Mouse (Mus musculus): ENCODE results near the gene Sema3g. TPM values are rescaled to one million over a fixed set of nuclear protein-coding genes. Genes with fewer than 3 reads are reported as not detected.

Sema3g gene
- polyA plus RNA-seq, 1 experiment, result 1.3 TPM

GRCm38 (mm10) chr14:31260932-31261331 is 43.3 kb downstream of the Sema3g start:
- 87% methylated on average over 9 of the region's 9 CpGs for WGBS
- no peak for DNase-seq (ENCODE audit: low read depth, low spot score)

GRCm38 (mm10) chr14:31267649-31268048 is 50.0 kb downstream of the Sema3g start:
- DNase-seq (ENCODE audit: low read depth, low spot score), result no peak
- WGBS, result 89% methylated on average over 11 of the region's 11 CpGs

GRCm38 (mm10) chr14:31268301-31269001 is 50.8 kb downstream of the Sema3g start:
- DNase-seq (ENCODE audit: low read depth, low spot score), result no peak
- WGBS, result 69% methylated on average over 9 of the region's 9 CpGs

GRCm38 (mm10) chr14:31269456-31270100 is 51.9 kb downstream of the Sema3g start:
- DNase-seq (ENCODE audit: low read depth, low spot score), result no peak

GRCm38 (mm10) chr14:31271121-31271520 is 53.5 kb downstream of the Sema3g start:
- 88% methylated on average over 6 of the region's 6 CpGs for WGBS

More at GRCm38 (mm10) chr14:31269456-31270100, 51.9 kb downstream of the Sema3g start:
- 18% methylated on average over 28 of the region's 28 CpGs for WGBS

GRCm38 (mm10) chr14:31272164-31272563 is 54.5 kb downstream of the Sema3g start:
- WGBS, result 20% methylated on average over 7 of the region's 7 CpGs
- DNase-seq (ENCODE audit: low read depth, low spot score), result no peak

More at GRCm38 (mm10) chr14:31271121-31271520, 53.5 kb downstream of the Sema3g start:
- no peak for DNase-seq (ENCODE audit: low read depth, low spot score)

Other genes starting within 250 kb of the Sema3g start
- 9.9 and 10.1 TPM in 2 replicates for gene Glt8d1, start 216.5 kb upstream of the Sema3g start, polyA plus RNA-seq (2012; rRNA removed)
- 206 TPM in 2 replicates for gene Spcs1, start 216.2 kb upstream of the Sema3g start, polyA plus RNA-seq (2012; rRNA removed)
- gene Pbrm1, start 198.7 kb upstream of the Sema3g start, polyA plus RNA-seq (2012; rRNA removed), result 6.0 and 9.7 TPM in 2 replicates
- 20.7 and 21.0 TPM in 2 replicates for gene Gnl3, start 198.7 kb upstream of the Sema3g start, polyA plus RNA-seq (2012; rRNA removed)
- gene Smim4, start 88.9 kb upstream of the Sema3g start, polyA plus RNA-seq (2012; rRNA removed), result 25.4 and 30.4 TPM in 2 replicates
- 9.5 and 9.8 TPM in 2 replicates for gene Nt5dc2, start 86.8 kb upstream of the Sema3g start, polyA plus RNA-seq (2012; rRNA removed)
- gene Stab1, start 49.2 kb upstream of the Sema3g start, polyA plus RNA-seq (2012; rRNA removed), result 39.2 and 72.8 TPM in 2 replicates
- gene Tnnc1, start 9.5 kb upstream of the Sema3g start, polyA plus RNA-seq (2012; rRNA removed), result 0.18 and 0.42 TPM in 2 replicates
- 119 and 164 TPM in 2 replicates for gene Nisch, start 914 bp upstream of the Sema3g start, polyA plus RNA-seq (2012; rRNA removed)
- gene Phf7, start 33.5 kb downstream of the Sema3g start, polyA plus RNA-seq (2012; rRNA removed), result 4.0 and 4.6 TPM in 2 replicates
- gene Bap1, start 33.6 kb downstream of the Sema3g start, polyA plus RNA-seq (2012; rRNA removed), result 32.6 and 44.7 TPM in 2 replicates
- gene Dnah1, start 106.0 kb downstream of the Sema3g start, polyA plus RNA-seq (2012; rRNA removed), result 0.10 and 0.11 TPM in 2 replicates
- 8.8 and 12.1 TPM in 2 replicates for gene Capn7, start 118.8 kb downstream of the Sema3g start, polyA plus RNA-seq (2012; rRNA removed)
- 4.6 and 7.5 TPM in 2 replicates for gene Sh3bp5, start 218.2 kb downstream of the Sema3g start, polyA plus RNA-seq (2012; rRNA removed)